Mouse (Mus musculus): ENCODE results near the gene Ddx39b.

- TF ChIP-seq GATA1 (IDR thresholded peaks at IDR 0.05; ENCODE audit: borderline replicate concordance, low read length) (no peak), FLI1 (IDR thresholded peaks at IDR 0.05; ENCODE audit: low read length) (no peak)
Measured at GRCm38 (mm10) chr17:35253293-35254093, 11.9 kb downstream of the Ddx39b start.

Measured in megakaryocyte, embryonic 14.5 days (primary cell).